Mouse (Mus musculus): ENCODE data around the gene Dnhd1. TPM values are rescaled to one million over a fixed set of nuclear protein-coding genes. Genes with fewer than 3 reads are reported as not detected.

The Dnhd1 gene
- total RNA-seq, 2 experiments from 2014 or later = 0.45 to 0.72 TPM

- peak in 1 of 2 experiments; percentile 31 for DNase-seq
- intact Hi-C loops (cut with DNase I) = loop anchor here (2.0 kb wide), 1 partner anchor 21 kb away; no protein-coding TSS in a partner anchor
These were observed 117.1 kb downstream of the Dnhd1 start for GRCm38 (mm10) chr7:105767729-105768165.

- intact Hi-C loops (cut with DNase I) = no loop called here
- DNase-seq = peak; percentile 44 to 46
These were observed 119.3 kb downstream of the Dnhd1 start for GRCm38 (mm10) chr7:105769959-105770358.

Other genes starting within 250 kb of the Dnhd1 start
- not detected for gene Cnga4, start 246.3 kb upstream of the Dnhd1 start, total RNA-seq (2021)
- not detected for gene Cckbr, start 225.1 kb upstream of the Dnhd1 start, total RNA-seq (2021)
- 10 to 100 TPM; 45.4 to 46.2 TPM for gene Cavin3, start 168.5 kb upstream of the Dnhd1 start, total RNA-seq (2021)
- 100 to 1,000 TPM; 120 to 137 TPM for gene Smpd1, start 96.5 kb upstream of the Dnhd1 start, total RNA-seq (2021)
- 10 to 100 TPM; 67.0 to 76.3 TPM for gene Apbb1, start 69.2 kb upstream of the Dnhd1 start, total RNA-seq (2021)
- under 1 TPM; 0.17 to 0.34 TPM for gene Hpx, start 50.7 kb upstream of the Dnhd1 start, total RNA-seq (2021)
- gene Trim3, start 17.3 kb upstream of the Dnhd1 start, total RNA-seq (2021) = 10 to 100 TPM; 34.4 to 36.9 TPM
- 100 to 1,000 TPM in 1 of 2 experiments, 10 to 100 TPM in 1; 97.3 to 100 TPM for gene Timm10b, start 10.8 kb upstream of the Dnhd1 start, total RNA-seq (2021)
- 10 to 100 TPM; 24.1 to 24.5 TPM for gene Arfip2, start 10.4 kb upstream of the Dnhd1 start, total RNA-seq (2021)
- gene Gm45799, start 10.3 kb upstream of the Dnhd1 start, total RNA-seq (2021) = 1 to 10 TPM; 1.1 to 3.0 TPM
- 100 to 1,000 TPM; 156 to 157 TPM for gene Ilk, start 85.8 kb downstream of the Dnhd1 start, total RNA-seq (2021)
- gene Rrp8, start 86.6 kb downstream of the Dnhd1 start, total RNA-seq (2021) = 10 to 100 TPM; 14.3 to 14.7 TPM
- 100 to 1,000 TPM; 102 to 108 TPM for gene Taf10, start 93.5 kb downstream of the Dnhd1 start, total RNA-seq (2021)
- gene Tpp1, start 101.4 kb downstream of the Dnhd1 start, total RNA-seq (2021) = 10 to 100 TPM; 42.2 to 46.6 TPM
- 10 to 100 TPM; 30.6 to 34.2 TPM for gene Dchs1, start 136.8 kb downstream of the Dnhd1 start, total RNA-seq (2021)
- gene Mrpl17, start 160.3 kb downstream of the Dnhd1 start, total RNA-seq (2021) = 100 to 1,000 TPM in 1 of 2 experiments, 10 to 100 TPM in 1; 100.0 to 110 TPM

All from heart, postnatal 10 days (tissue).